Mouse (Mus musculus) forebrain, embryonic 11.5 days (tissue): Measurements from ENCODE around the gene Gm20388. TPM values are rescaled to one million over a fixed set of nuclear protein-coding genes. Genes with fewer than 3 reads are reported as not detected.

Experiments used
- ATAC-seq: fragments of 200-750 bp; cut with Nextera tagmentation; replicated peaks from 2 replicates; pipeline ENCODE4 v1.8.0; 2017; ENCODE audit warnings: moderate TSS enrichment; ENCODE audit not compliant: low FRiP score
- DNase-seq: peaks from one replicate; pipeline ENCODE4 v3.0.0-alpha.2; 2017; ENCODE audit warnings: low spot score
- H3K27ac ChIP-seq: fragments of 300-500 bp; sonication (generic); 2 replicates; pipeline ENCODE4 v1.5.1; 2014; ENCODE audit warnings: low read depth, low read length
- H3K27me3 ChIP-seq: fragments of 300-500 bp; sonication (generic); 2 replicates; pipeline ENCODE4 v1.6.1; 2014; ENCODE audit warnings: mild to moderate bottlenecking, low read length, mixed read lengths; ENCODE audit not compliant: control insufficient read depth, insufficient read depth
- H3K36me3 ChIP-seq: fragments of 300-500 bp; sonication (generic); 2 replicates; pipeline ENCODE4 v1.6.1; 2014; ENCODE audit warnings: mild to moderate bottlenecking, low read length, moderate library complexity, mixed read lengths; ENCODE audit not compliant: control insufficient read depth, insufficient read depth
- H3K4me1 ChIP-seq: fragments of 300-500 bp; sonication (generic); replicated peaks from 2 replicates; pipeline ENCODE4 v1.6.1; 2014; ENCODE audit warnings: low read length, mixed read lengths; ENCODE audit not compliant: control insufficient read depth, insufficient read depth
- H3K4me2 ChIP-seq: fragments of 300-500 bp; sonication (generic); 2 replicates; pipeline ENCODE4 v1.6.1; 2014; ENCODE audit warnings: low read depth, mild to moderate bottlenecking, low read length, moderate library complexity, mixed read lengths; ENCODE audit not compliant: severe bottlenecking
- H3K4me3 ChIP-seq: fragments of 300-500 bp; sonication (generic); 2 replicates; pipeline ENCODE4 v1.5.1; 2014; ENCODE audit warnings: low read depth, low read length
- H3K9ac ChIP-seq: fragments of 300-500 bp; sonication (generic); 2 replicates; pipeline ENCODE4 v1.6.1; 2014; ENCODE audit warnings: low read length
- H3K9me3 ChIP-seq: fragments of 300-500 bp; sonication (generic); 2 replicates; pipeline ENCODE4 v1.6.1; 2016; ENCODE audit warnings: low read length, mixed read lengths; ENCODE audit not compliant: control insufficient read depth
- WGBS: fragments of 180-500 bp; shearing (Covaris S2); extraction: QIAGEN DNeasy Blood & Tissue Kit; methylation state at CpG from one replicate; pipeline ENCODE4 v1.1.7; 2014; 5-methylcytosine and 5-hydroxymethylcytosine counted together
- polyA plus RNA-seq: library from polyadenylated mRNA; unstranded; fragments of >200 nt; fragmentation: Nextera tagmentation; extraction: Ambion mirVana; gene quantifications from 2 replicates; pipeline ENCODE4 v1.2.1, GENCODE M21; 2014

The Gm20388 gene
- polyA plus RNA-seq, 1 experiment from 2014 or later, result not detected

GRCm38 (mm10) chr8:124301935-124302555 lies 4391.4 kb downstream of the Gm20388 start:
- DNase-seq, result no peak
- Histone ChIP-seq H3K36me3 (no peaks in the 10 kb centered on the region; the same call in 1 of the 2 replicates), H3K9ac (no peak overlapping the region), H3K4me2 (no peak overlapping the region), H3K27ac (no peak overlapping the region), H3K4me3 (no peak overlapping the region), H3K9me3 (no peaks in the 10 kb centered on the region), H3K4me1 (no peaks in the 10 kb centered on the region), H3K27me3 (no peaks in the 10 kb centered on the region)
- WGBS, result 91% methylated on average over 7 of the region's 7 CpGs
- no peak for ATAC-seq

- H3K4me3 ChIP-seq, result no peak overlapping the region
- no peak for DNase-seq
- WGBS, result 94% methylated on average over 15 of the region's 15 CpGs
- no peak overlapping the region for H3K4me2 ChIP-seq
- no peaks in the 10 kb centered on the region for H3K36me3 ChIP-seq
- H3K27ac ChIP-seq, result no peak overlapping the region
- H3K4me1 ChIP-seq, result no peaks in the 10 kb centered on the region
- H3K9ac ChIP-seq, result no peak overlapping the region
- ATAC-seq, result no peak
- no peaks in the 10 kb centered on the region for H3K9me3 ChIP-seq
- H3K27me3 ChIP-seq, result no peaks in the 10 kb centered on the region
These were observed 4392.7 kb downstream of the Gm20388 start for GRCm38 (mm10) chr8:124303211-124303902.

GRCm38 (mm10) chr8:124304141-124304540 lies 4393.5 kb downstream of the Gm20388 start:
- Histone ChIP-seq H3K9ac (no peak overlapping the region), H3K4me1 (no peaks in the 10 kb centered on the region), H3K4me3 (no peak overlapping the region), H3K27me3 (no peaks in the 10 kb centered on the region), H3K4me2 (no peak overlapping the region), H3K9me3 (no peaks in the 10 kb centered on the region), H3K27ac (no peak overlapping the region), H3K36me3 (no peaks in the 10 kb centered on the region)
- WGBS, result 86% methylated on average over 4 of the region's 4 CpGs
- no peak for DNase-seq
- no peak for ATAC-seq

GRCm38 (mm10) chr8:124306574-124306973 lies 4395.9 kb downstream of the Gm20388 start:
- no peaks in the 10 kb centered on the region for H3K4me1 ChIP-seq
- H3K27me3 ChIP-seq, result no peaks in the 10 kb centered on the region
- 68% methylated on average over 7 of the region's 7 CpGs for WGBS
- no peak overlapping the region for H3K4me2 ChIP-seq
- H3K9ac ChIP-seq, result no peak overlapping the region
- no peak overlapping the region for H3K4me3 ChIP-seq
- DNase-seq, result no peak
- H3K36me3 ChIP-seq, result no peaks in the 10 kb centered on the region
- no peak overlapping the region for H3K27ac ChIP-seq
- no peak for ATAC-seq
- H3K9me3 ChIP-seq, result no peaks in the 10 kb centered on the region

- H3K9me3 ChIP-seq, result no peaks in the 10 kb centered on the region
- H3K27ac ChIP-seq, result no peak overlapping the region
- H3K9ac ChIP-seq, result no peak overlapping the region
- H3K4me1 ChIP-seq, result no peaks in the 10 kb centered on the region
- H3K4me2 ChIP-seq, result no peak overlapping the region
- no peaks in the 10 kb centered on the region for H3K36me3 ChIP-seq
- no peak overlapping the region for H3K4me3 ChIP-seq
- 94% methylated on average over 10 of the region's 10 CpGs for WGBS
- ATAC-seq, result no peak
- DNase-seq, result no peak
- no peaks in the 10 kb centered on the region for H3K27me3 ChIP-seq
These were observed 4397.1 kb downstream of the Gm20388 start for GRCm38 (mm10) chr8:124307700-124308099.

GRCm38 (mm10) chr8:124310509-124310908 lies 4399.9 kb downstream of the Gm20388 start:
- WGBS, result 92% methylated on average over 13 of the region's 13 CpGs
- H3K36me3 ChIP-seq, result no peaks in the 10 kb centered on the region
- H3K27me3 ChIP-seq, result no peaks in the 10 kb centered on the region
- peaks cover 8% of the 10 kb centered on the region for H3K4me1 ChIP-seq
- no peak overlapping the region for H3K27ac ChIP-seq
- H3K4me2 ChIP-seq, result no peak overlapping the region
- H3K9ac ChIP-seq, result no peak overlapping the region
- no peak for ATAC-seq
- H3K4me3 ChIP-seq, result no peak overlapping the region
- H3K9me3 ChIP-seq, result no peaks in the 10 kb centered on the region
- no peak for DNase-seq

- H3K9me3 ChIP-seq, result no peaks in the 10 kb centered on the region
- no peak overlapping the region for H3K4me2 ChIP-seq
- peaks cover 8% of the 10 kb centered on the region for H3K4me1 ChIP-seq
- no peaks in the 10 kb centered on the region for H3K27me3 ChIP-seq
- no peak overlapping the region for H3K9ac ChIP-seq
- ATAC-seq (no peak), DNase-seq (no peak)
- 86% methylated on average over 6 of the region's 6 CpGs for WGBS
- H3K27ac ChIP-seq, result no peak overlapping the region
- H3K36me3 ChIP-seq, result no peaks in the 10 kb centered on the region
- no peak overlapping the region for H3K4me3 ChIP-seq
These were observed 4400.5 kb downstream of the Gm20388 start for GRCm38 (mm10) chr8:124311111-124311510.

GRCm38 (mm10) chr8:124311723-124312122 lies 4401.1 kb downstream of the Gm20388 start:
- Histone ChIP-seq H3K27me3 (no peaks in the 10 kb centered on the region), H3K27ac (no peak overlapping the region), H3K36me3 (no peaks in the 10 kb centered on the region), H3K9me3 (no peaks in the 10 kb centered on the region), H3K4me1 (peaks cover 8% of the 10 kb centered on the region), H3K4me2 (no peak overlapping the region), H3K9ac (no peak overlapping the region), H3K4me3 (no peak overlapping the region)
- WGBS, result 94% methylated on average over 17 of the region's 17 CpGs
- no peak for DNase-seq
- no peak for ATAC-seq

GRCm38 (mm10) chr8:124312228-124312627 lies 4401.6 kb downstream of the Gm20388 start:
- no peak overlapping the region for H3K9ac ChIP-seq
- peaks cover 8% of the 10 kb centered on the region for H3K4me1 ChIP-seq
- H3K36me3 ChIP-seq, result no peaks in the 10 kb centered on the region
- H3K4me3 ChIP-seq, result no peak overlapping the region
- ATAC-seq (no peak), DNase-seq (no peak)
- no peak overlapping the region for H3K4me2 ChIP-seq
- H3K9me3 ChIP-seq, result no peaks in the 10 kb centered on the region
- H3K27me3 ChIP-seq, result no peaks in the 10 kb centered on the region
- 91% methylated on average over 10 of the region's 10 CpGs for WGBS
- no peak overlapping the region for H3K27ac ChIP-seq
